Mouse (Mus musculus): Measurements from ENCODE around the gene Lrrc28.

DNA sequence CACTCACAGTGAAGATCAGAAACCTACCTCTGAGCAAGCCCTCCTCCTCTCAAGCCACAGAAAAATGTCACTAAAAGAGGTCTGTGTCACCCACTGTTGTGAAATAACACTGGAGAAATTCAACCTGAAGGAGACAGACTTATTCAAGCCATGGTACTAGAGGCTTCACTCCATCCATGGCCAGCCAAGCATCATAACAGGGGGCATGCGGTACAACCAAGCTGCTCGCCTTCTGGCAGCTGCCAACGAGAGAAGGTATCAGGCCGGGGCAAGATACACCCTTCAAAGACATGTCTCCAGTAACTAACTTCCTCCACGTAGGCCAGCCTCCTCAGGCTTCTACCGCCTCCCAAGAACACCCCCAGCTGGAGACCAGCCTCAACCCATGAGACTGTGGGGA lies 40.0 kb downstream of the Lrrc28 start:
- TF ChIP-seq CTCF (IDR thresholded peaks at IDR 0.05) (no peak), EP300 (IDR thresholded peaks at IDR 0.05) (no peak)
